Mouse (Mus musculus) T-helper 1 cell (primary cell): ENCODE results near the gene Olfr801.

Source experiments
- in situ Hi-C: fragments of 300-600 bp; cut with MboI, MseI; formaldehyde crosslinking; loops from one replicate; pipeline ENCODE4 v1.15.1; 2025; ENCODE audit warnings: high pct_unique_total_duplicates

Gene Olfr801

DNA sequence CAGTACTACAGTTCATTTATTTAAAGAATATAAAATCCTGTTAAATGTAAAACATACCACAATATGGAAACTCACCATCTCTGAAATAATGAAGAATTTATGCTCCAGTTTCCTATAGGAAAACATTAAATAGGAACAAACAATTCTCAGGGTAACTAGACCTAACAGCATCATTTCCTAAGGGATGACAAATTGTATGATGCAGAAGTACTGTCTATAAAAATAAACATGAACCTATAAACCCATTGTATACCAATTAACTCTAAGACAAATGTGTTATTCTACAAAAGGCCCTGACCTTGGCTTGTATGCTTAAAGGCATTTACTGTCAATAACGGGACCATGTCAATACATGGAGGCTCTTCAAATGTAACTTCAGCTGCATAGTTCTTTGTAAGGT, at the start of gene Olfr801:
Gene Olfr801, minus strand, starts transcription at position 101 of the 400 bp plus-strand sequence.
- in situ Hi-C loops: no loop called here

DNA sequence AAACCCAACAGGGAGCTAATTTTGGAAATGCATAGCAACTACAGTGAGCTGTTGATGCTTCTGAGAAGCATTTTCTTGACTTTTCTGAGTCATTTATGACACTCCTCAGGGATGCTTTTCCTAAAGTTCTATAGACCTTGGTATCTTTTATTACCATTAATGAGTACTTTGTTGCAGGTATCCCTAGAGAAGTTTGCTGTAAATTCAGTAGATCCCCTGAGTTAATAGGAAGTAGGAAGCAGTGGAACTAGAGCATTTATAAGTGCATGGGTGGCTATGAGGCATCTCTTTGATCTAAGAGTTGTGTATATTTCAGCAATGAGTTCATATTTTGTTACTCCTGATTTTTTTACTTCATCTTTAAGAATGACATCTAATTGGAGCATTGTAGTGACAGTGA, 29.2 kb upstream of the Olfr801 start, which contains the start of gene Olfr804:
Gene Olfr804, plus strand, starts transcription at position 301 of the 400 bp plus-strand sequence.
- in situ Hi-C loops: no loop called here

- in situ Hi-C loops: no loop called here
Measured at GRCm38 (mm10) chr10:129694186-129694585, 20.5 kb upstream of the Olfr801 start, which contains the start of gene Olfr803. TSS of gene Olfr803 (minus strand) at chr10:129694286.

GRCm38 (mm10) chr10:129688069-129688468, 14.4 kb upstream of the Olfr801 start, which contains the start of gene Olfr802:
TSS of gene Olfr802 (minus strand) at chr10:129688169.
- in situ Hi-C loops: no loop called here

- in situ Hi-C loops: no loop called here
Measured at GRCm38 (mm10) chr10:129657394-129657793, 16.3 kb downstream of the Olfr801 start, which contains the start of gene Olfr800. TSS of gene Olfr800 (plus strand) at chr10:129657694.

DNA sequence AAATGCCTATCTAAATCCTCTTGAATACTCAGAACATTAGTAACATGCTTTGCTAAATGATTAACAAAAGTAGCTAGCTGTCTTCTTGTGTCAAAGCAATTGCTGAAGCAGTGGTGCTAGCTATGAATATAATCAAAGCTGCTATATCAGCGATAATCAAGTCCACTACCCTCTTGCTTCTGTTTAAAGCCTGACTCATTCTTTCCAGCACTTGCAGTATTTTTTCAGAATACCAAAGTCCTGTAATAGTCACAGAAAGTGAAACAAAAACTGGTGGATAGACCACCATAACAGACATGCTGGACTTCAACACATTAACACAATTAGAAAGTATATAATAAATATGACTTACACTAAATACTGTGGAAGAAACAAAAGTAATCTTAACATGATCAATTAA, 21.9 kb downstream of the Olfr801 start:
- in situ Hi-C loops: no loop called here

GRCm38 (mm10) chr10:129637184-129637583, 36.5 kb downstream of the Olfr801 start, which contains the start of gene Olfr799:
TSS of gene Olfr799 (plus strand) at chr10:129637484.
- in situ Hi-C loops: no loop called here

DNA sequence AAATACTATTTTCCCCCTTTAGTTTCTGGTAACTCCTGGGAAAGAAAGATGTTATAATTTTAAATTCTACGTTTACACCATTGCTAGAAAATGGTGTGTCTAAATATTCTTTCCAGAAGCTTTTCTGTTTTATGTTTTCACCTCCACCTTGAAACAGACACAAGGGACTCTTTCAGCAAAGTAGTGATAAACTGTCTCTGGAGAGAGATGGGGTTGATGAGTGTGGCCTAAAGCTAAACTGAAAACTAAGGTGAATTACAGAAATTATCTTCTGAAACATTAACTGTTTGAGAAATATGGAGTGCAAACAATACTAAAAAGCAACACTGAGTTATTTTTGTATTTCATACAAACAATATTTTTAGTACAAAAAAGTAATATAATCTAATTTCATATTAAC, 45.8 kb downstream of the Olfr801 start, which contains the start of gene Olfr798:
Gene Olfr798, minus strand, starts transcription at position 101 of the 400 bp plus-strand sequence.
- in situ Hi-C loops: no loop called here

GRCm38 (mm10) chr10:129623251-129623650, 50.4 kb downstream of the Olfr801 start:
- in situ Hi-C loops: no loop called here

DNA sequence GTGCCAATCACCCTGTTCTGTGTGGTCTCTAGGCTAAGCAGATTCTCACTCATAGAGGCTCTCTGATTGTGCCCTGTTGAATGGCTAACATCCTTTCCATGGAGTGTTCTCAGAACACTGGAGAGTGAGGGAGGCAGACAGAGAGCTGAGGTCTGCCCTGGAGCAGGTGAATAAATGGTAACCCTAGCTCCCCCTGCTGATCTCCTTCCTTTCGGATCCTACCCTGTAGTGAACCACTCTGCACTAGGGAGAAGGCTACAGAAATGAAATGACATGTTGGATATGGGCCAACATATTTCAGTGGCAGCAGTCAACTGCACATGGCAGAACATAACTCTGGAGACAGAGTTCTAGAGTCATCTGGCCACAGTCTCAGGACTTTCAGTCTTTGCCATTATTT, 51.9 kb downstream of the Olfr801 start:
- in situ Hi-C loops: no loop called here
